Mouse (Mus musculus): ENCODE data around the gene Dock2. TPM values are rescaled to one million over a fixed set of nuclear protein-coding genes. Genes with fewer than 3 reads are reported as not detected.

Dock2 gene
- total and polyA plus RNA-seq, 3 experiments = 0.97 to 4.1 (median 3.7) TPM

- no peak for DNase-seq
These were observed 13.7 kb downstream of the Dock2 start for GRCm38 (mm10) chr11:34769946-34770345.

- no peak for DNase-seq
These were observed 14.3 kb downstream of the Dock2 start for GRCm38 (mm10) chr11:34769396-34769795.

GRCm38 (mm10) chr11:34763739-34764361, 19.8 kb downstream of the Dock2 start:
- DNase-seq = peak; percentile 45

- DNase-seq = no peak
These were observed 21.0 kb downstream of the Dock2 start for GRCm38 (mm10) chr11:34762570-34763127.

GRCm38 (mm10) chr11:34762125-34762524, 21.6 kb downstream of the Dock2 start:
- no peak for DNase-seq

- DNase-seq = no peak
These were observed 24.1 kb downstream of the Dock2 start for GRCm38 (mm10) chr11:34759582-34759981.

GRCm38 (mm10) chr11:34741081-34741480, 42.6 kb downstream of the Dock2 start:
- no peak for DNase-seq

- DNase-seq = no peak
These were observed 43.9 kb downstream of the Dock2 start for GRCm38 (mm10) chr11:34739816-34740215.

GRCm38 (mm10) chr11:34738945-34739344, 44.7 kb downstream of the Dock2 start:
- no peak for DNase-seq

- no peak for DNase-seq
These were observed 46.5 kb downstream of the Dock2 start for GRCm38 (mm10) chr11:34737193-34737592.

- peak; percentile 3 for DNase-seq
These were observed 49.7 kb downstream of the Dock2 start for GRCm38 (mm10) chr11:34734033-34734432.

- no peak for DNase-seq
These were observed 56.2 kb downstream of the Dock2 start for GRCm38 (mm10) chr11:34727467-34727866.

GRCm38 (mm10) chr11:34726699-34727347, 56.9 kb downstream of the Dock2 start:
- no peak for DNase-seq

GRCm38 (mm10) chr11:34713360-34713759, 70.3 kb downstream of the Dock2 start:
- no peak for DNase-seq

- DNase-seq = no peak
These were observed 75.4 kb downstream of the Dock2 start for GRCm38 (mm10) chr11:34708278-34708677.

GRCm38 (mm10) chr11:34707360-34707759, 76.3 kb downstream of the Dock2 start:
- no peak for DNase-seq

GRCm38 (mm10) chr11:34705108-34705446, 78.6 kb downstream of the Dock2 start:
- DNase-seq = no peak

GRCm38 (mm10) chr11:34704384-34705107, 79.1 kb downstream of the Dock2 start:
- no peak for DNase-seq

GRCm38 (mm10) chr11:34703851-34704250, 79.8 kb downstream of the Dock2 start:
- DNase-seq = no peak

GRCm38 (mm10) chr11:34681790-34682189, 101.9 kb downstream of the Dock2 start:
- no peak for DNase-seq

- DNase-seq = no peak
These were observed 239.1 kb downstream of the Dock2 start for GRCm38 (mm10) chr11:34544631-34545030.

GRCm38 (mm10) chr11:34532131-34532530, 251.6 kb downstream of the Dock2 start:
- no peak for DNase-seq

- no peak for DNase-seq
These were observed 252.7 kb downstream of the Dock2 start for GRCm38 (mm10) chr11:34530971-34531370.

Measured in adrenal gland, adult 2 months (tissue).